Mouse (Mus musculus): Measurements from ENCODE around the gene Zfp146.
"Not testable (repeated sequence)": the region's sequence is repeated elsewhere in the genome, so short reads cannot be mapped to it uniquely, and the experiment has no call there.

The Zfp146 gene

DNA sequence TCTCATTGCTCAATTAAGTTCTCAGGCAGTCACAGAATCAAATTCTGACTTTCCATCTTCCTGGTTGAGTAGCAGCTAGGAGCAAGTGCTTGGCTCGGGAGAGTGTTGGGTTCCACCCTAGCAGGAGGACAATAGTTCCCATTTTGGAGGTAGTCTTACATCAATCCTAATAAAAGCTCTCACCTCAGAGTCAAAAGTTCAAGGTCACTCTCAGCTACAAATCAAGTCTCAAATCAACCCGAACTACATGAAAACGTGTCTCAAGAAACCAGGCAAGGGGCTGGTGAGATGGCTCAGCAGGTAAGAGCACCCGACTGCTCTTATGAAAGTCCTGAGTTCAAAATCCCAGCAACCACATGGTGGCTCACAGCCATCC, 19.6 kb upstream of the Zfp146 start:
- no peak for DNase-seq (ENCODE audit: low spot score)

DNA sequence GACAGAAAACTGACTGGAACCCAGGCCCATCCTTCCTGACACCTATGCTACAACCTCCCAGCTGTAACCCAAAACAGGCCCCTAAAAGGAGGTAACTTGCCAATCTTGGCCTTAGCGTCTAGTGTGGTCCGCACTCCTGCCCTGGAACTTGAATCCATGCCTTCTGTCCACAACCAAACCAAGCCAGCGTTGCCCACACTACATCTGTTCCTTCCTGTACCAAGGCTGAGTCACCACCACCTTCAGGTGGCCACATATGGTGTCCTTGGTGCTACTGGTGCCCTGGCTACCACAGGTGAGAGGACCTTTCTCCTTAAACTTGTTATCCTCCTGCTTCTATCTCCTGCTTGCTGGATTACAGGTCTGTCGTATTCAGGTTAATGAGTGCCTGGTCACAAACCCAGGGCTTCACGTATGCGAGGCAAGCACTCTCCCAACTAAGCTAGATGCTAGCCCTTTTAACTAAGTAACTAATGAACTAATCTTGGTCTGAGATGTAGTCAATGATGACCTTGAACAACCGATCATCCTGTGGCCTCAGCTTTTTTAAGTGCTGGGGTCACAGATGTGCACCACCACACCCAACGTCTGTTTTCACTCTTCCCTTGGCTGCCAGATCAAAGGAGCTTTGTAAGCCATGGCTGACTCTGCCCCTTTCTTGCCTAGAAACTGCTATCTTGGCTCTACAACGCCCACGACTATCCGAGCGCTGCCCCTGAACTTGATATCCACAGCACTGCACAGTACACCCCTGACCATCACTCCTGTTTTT, 19.0 kb upstream of the Zfp146 start:
- DNase-seq (ENCODE audit: low spot score) = no peak

DNA sequence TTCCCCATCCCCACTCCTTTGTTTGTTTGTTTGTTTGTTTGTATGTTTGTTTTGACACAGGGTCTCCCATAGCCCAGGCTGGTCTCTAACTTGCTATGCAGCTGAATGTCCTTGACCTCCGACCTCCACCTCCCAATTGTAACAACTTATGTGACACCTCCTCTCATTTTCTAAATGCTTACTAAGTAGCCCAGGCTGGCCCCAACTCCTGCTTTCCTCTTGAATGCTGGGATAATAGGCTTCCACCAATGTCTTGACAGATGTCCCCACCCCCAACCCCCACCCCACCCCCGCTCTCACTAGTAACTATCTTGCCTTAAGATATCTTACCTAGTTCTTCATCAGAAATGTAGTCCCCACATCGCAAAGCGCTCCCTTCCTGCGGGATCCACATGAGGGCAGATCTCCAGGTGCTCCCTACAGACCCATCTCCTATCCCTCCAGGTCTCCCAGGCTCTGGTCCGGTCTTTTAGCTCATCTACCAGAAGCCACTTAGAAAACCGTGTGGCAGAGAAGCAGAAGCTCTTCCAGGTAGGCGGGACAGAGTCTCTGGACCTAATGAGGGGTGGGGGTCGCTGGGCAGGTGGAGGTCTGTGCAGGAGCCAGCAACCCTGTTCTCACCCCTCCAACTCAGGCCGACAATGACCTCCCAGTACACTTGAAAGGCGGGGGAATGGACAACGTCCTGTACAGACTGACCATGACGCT, 15.2 kb upstream of the Zfp146 start:
- no peak for DNase-seq (ENCODE audit: low spot score)

DNA sequence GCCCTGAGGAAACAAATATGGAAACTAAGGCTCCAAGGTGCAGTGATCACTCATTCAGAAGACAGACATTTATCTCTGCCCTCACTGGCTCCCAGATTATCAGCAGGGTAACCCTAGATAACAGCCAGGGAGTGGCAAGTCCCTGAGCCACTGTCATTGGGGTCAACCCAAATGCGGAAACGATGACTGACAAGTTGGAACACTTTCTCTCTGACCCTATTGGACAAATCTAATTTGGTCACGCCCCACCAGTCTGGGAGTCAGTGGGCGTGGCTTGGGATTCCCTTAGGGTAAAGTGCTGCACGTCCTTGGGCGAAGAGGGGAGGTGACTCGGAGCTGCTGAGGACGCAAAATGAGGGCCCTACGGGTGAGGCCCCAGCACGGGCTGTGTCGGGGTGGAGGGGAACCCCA, 14.3 kb upstream of the Zfp146 start, which contains the start of gene Cox7a1:
TSS of gene Cox7a1 (plus strand) at position 266 of the 411 bp plus-strand sequence.
- peak; percentile 46 for DNase-seq (ENCODE audit: low spot score)

DNA sequence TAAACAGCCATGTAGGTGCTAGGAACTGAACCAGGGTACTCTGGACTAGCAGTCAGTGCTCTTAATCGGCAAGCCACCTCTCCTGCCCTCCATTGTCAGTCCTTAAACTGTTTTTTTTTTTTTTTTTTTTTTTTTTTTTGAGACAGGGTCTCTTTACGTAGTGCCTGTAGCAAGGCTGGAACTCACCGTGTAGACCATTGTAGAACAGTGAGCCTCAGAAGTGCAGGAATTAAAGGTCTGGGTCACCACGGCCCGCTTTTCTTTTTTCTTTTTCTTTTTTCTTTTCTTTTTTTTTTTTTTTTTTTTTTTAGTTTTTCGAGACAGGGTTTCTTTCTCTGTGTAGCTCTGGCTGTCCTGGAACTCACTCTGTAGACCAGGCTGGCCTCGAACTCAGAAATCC, 13.6 kb upstream of the Zfp146 start:
- not testable (repeated sequence) for DNase-seq (ENCODE audit: low spot score)

DNA sequence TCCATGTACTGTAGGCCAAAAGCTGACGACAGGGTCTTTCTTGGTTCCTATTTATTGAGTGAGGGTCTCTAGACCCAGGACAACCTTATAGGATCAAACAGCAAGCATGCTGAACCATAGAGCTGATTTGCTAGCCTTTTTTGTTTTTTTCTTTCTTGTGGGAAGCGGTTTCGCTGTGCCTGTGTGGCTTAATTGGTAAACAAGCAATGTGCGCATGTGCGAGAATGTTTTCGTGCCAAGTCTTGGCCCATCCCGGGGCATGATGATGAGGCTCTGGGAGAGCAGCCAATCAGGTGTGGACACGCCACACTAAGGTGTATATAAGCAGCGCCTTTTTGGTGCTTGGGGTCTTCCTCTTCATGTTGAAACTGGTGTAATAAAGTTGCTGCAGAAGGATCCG, 12.4 kb upstream of the Zfp146 start:
- not testable (repeated sequence) for DNase-seq (ENCODE audit: low spot score)

DNA sequence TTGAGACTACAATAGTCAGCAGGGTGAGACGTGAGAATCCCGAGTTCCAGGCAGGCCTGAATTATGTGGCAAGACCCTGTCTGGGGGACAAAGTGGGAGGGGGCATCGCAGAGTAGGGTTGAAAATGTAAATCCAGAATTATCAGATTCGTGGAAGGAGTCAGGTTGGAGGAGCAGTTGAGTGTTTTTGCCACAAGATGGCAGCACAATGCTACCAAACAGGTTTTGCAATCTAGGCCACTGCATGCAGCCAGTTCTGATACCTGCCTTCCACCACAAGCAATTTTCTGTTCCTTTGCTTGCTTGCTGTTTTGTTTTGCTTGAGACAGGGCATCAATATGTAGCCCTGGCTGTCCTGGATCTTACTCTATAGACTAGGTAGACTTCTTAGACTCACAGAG, 11.8 kb upstream of the Zfp146 start:
- peak; percentile 39 for DNase-seq (ENCODE audit: low spot score)

DNA sequence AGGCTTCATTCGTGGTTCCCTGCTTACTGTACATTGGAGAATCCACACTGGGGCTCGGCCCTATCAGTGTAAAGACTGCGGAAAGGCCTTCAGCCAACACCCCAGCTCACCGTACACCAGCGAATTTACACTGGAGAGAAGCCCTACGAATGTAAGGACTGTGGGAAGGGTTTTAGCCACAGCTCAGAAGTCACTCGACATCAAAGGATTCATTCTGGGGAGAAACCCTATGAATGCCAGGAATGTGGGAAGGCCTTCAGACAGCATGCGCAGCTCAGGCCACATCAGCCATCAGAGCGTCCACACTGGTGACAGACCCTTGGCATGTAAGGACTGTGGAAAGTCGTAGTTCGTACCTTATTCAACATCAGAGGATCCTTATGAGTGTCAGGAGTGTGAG, 8.7 kb upstream of the Zfp146 start:
- DNase-seq (ENCODE audit: low spot score) = no peak

DNA sequence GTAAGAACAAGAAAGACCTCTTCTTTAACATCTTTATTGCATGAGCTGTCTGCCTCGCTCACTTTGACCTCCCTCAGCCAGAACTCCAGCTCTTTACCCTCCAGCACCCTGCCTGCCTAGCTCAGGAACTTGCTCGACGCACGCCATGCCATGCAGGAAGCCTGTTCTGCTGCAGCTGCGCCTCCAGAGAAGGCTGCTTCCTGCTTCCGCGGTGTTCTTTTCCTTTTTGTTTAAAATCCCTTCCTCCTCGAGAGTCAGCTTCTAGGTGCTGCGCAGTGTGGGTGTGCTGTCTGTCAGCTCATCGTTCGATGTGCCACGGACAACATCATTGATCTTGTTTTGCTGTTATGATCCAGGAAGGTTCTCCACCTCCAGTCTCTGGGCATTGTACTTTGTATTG, 6.9 kb upstream of the Zfp146 start:
- no peak for DNase-seq (ENCODE audit: low spot score)

DNA sequence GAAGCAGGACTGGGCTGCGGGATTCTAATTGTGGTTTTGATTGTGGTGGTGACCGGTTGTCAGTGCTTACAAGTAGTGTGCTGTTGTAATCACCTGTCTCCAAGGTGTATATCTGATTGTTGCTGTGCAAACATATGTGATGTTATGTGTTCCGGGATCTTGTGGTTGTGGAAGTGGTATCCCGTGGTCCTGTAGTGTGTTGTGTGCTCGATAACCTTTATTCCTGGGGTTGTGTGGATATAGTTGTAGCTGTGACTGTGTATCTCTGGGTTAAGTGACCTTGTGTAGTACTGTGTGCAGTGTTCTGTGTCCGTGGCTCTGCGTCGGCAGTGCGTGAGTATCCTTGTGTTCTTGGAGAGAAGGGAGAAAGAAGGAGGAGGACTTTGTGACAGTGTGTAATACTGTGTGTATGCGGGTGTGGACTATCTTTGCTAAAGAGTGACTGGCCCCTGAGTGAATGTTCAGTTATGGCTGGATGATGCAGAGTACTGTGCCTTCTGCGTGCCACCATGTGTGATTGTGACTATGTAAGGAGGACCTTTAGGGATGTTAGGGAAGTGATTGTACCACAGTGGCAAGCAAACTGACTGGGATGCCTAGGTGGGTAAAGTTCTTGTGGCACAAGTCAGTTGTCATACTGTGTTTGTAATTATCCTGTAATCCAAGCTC, 867 bp upstream of the Zfp146 start:
- no peak for DNase-seq (ENCODE audit: low spot score)

DNA sequence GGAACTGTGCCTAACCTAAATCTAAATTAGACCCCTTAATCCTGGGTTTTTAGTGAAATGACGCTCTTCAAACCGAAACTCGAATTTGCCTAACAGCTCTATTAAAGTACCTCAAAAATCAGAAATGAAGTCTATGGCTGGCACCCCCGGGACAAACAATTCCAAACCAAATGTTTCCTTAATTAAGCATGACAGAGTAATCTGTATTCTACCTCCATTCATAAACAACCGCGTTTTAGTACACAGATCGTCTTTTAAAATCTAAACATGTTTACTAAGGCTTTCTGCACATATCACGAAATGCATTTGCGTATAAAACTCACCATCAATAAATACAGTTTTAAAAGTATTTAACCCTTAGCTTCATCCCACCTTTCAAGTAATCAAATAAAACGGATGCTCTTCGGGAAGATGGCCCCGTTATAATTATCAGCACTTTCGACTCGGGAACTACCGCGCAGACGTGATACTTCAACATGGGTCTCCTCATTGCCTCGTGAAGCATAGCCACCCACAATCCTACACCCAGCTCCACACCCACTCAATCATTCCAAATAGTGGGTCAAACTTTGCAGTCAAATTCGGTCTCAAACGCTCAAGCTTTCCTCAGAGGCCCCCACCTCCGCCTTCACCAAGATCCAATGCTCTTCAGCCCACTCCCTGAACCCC, 502 bp downstream of the Zfp146 start:
- no peak for DNase-seq (ENCODE audit: low spot score)

DNA sequence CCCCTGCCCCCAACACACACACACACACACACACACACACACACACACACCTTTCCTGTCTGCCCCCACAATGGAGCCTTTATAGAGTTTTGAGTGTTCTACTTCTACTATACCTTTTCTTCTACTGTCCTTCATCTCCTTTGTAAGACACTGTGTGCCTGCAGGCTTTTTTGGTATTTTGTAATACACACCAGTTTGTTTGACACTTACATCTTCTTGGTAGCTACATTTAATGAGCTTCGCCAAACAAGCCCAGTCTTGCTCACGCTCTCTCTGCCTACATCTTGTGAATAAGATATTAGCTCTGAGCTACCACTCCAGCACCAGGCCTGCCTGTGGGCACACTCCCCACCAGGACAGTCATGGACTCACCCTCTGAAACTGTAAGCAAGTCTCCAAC, 4.8 kb downstream of the Zfp146 start:
- DNase-seq (ENCODE audit: low spot score) = no peak

DNA sequence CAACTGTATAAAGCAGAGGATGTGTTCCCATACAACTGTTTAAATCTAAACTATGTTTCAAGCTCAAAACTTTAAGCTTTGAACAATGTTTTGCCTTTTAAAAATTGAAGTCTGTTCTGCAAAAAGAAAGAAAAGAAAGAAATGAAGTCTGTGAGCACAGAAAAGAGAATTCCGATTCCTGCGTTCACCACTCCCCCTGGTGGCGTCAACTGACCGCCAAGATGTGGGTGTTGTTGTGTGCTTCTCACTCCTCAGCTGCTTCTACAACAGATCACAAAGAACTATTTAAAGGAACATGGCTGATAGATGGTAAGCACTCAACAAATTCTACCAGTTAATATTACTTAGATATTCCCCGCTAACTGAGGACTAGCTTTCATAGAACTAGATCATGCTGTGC, 6.4 kb downstream of the Zfp146 start:
- no peak for DNase-seq (ENCODE audit: low spot score)

DNA sequence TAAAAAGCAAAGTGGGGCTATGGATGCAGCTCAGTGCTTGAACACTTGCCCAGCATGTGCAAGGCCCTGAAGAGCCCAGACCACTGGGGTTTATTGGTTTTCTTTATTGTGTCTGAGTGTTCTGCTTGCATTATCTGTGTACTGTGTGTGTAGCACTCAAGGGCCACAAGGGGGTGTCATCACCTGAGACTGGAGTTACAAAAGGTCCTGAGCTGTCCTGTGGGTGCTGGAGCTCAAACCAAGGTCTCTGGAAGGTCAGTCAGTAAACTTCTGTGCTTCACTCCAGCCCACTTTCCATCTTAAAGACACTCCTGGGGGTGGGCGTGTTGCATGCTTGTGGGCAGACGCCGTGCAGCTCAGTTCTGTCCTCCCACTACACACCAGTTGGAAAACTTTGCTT, 14.0 kb downstream of the Zfp146 start:
- DNase-seq (ENCODE audit: low spot score) = no peak

DNA sequence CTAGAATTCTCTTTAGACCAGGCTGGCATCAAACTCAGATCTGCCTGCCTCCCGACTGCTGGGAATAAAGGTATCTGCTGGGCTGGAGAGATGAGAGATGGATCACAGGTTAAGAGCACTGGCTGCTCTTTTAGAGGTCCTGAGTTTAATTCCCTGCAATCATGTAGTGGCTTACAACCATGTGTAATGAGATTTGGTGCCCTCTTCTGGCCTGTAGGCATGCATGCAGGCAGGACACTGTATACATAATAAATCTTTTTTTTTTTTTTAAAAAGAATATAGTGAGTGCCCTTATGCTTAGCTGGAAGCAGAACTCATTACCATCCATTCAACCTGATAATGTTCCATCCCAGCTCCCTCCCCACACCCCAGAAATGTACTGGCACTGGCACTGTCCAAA, 15.5 kb downstream of the Zfp146 start:
- no peak for DNase-seq (ENCODE audit: low spot score)

DNA sequence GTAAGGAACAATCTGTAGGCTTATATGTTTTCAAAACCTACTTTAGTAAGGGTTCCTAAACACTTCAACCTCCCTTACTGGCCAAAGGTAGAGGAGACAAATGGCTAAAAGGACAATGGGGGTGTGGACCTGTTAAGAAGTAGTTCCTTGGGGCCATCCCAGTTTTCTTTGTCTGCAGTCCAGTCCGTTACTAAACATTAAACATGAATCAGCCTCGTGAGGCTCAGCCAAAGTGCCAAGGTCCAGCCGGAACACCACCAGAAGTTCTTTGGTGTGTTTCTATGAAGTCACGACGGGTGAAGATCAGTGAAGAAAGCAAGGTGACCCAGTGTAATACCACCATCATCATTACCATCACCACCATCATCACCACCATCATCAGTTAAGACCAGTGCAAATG, 22.5 kb downstream of the Zfp146 start:
- no peak for DNase-seq (ENCODE audit: low spot score)

DNA sequence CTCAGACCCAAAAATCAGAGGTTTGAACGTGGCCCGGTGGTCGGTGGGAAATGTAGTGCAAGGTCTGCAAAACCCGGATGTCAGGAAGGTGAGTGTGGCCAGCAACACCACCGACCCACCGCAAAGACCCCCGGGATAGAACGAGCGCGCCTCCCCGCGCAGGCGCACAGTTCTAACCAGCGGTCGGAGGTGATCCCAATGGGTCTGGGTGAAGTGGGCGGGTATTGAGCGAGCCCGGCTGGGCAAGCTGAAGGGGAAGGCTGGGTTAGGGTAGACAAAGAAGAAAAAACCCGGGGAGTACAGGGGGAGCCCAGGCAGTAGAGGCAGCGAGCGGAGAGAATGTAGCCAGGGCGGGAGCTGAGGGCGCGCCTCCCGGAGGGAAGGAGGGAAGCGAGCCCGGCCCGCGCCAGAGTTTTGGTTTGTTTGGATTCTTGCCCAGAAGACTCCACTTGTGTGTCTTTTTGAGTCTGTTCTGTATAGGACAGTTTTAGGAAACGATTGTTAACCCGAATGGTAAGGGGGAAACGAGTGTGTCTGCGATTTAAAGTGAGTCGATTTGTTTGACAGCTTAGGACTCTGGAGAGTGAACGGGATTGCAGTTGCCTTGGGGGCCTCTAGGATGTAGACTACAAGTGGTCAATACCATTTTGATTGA, 25.9 kb downstream of the Zfp146 start:
- DNase-seq (ENCODE audit: low spot score) = peak; percentile 41

DNA sequence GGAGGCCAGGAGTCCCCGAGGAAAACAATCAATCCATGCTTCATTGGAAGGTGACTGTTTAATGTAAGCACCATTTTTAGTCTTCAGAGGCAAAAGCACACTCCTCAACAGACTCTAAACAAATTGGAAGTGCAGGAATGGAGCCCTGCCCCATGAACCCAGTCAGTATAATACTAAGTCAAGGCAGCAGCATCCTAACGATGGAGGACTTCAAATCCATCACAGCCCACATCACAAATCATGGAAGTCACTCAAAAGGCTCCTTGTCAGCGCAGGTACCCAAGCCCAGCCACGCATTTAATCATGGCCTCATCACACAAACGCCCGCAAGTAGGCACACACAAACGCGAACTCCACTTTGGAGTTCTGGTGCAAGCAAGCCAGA, 26.4 kb downstream of the Zfp146 start:
- no peak for DNase-seq (ENCODE audit: low spot score)

DNA sequence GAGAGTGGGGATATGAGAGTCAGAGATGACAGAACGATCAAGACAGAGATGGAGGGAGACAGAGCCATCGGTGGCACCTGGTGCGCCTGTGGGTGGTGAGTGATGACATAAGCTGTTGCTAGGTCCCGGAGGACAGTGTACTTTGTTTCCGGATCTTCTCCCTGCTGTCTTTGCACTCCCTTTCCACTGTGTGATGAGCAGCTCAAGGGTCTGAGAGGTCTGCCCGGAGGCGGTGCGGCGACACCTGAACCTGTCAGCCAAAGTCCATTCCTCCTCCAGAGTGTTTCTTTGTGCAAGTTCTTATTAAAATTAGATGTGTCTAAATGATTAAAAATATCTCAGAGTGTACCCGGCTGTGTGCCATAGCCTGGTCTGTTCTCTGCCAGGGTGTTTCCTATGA, 32.7 kb downstream of the Zfp146 start:
- DNase-seq (ENCODE audit: low spot score) = no peak

DNA sequence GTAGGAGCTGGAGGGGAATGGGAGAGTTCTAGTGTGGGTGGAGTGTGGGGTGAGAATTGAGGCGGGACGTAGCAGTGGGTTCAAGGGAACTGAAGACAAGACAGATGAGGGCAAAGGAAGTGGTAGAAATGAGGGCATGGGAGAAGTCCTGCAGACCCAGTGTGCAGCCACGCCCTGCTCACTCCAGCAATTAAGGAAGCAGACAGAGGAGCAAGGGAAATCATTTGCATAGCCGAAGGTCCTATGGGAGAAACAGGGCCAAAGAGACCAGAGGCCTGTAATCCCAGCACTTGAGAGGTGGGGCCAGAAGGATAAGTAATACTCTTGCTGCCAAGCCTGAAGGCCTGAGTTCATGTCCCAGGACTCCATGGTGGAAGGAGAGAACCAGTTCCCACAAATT, 37.2 kb downstream of the Zfp146 start:
- no peak for DNase-seq (ENCODE audit: low spot score)

DNA sequence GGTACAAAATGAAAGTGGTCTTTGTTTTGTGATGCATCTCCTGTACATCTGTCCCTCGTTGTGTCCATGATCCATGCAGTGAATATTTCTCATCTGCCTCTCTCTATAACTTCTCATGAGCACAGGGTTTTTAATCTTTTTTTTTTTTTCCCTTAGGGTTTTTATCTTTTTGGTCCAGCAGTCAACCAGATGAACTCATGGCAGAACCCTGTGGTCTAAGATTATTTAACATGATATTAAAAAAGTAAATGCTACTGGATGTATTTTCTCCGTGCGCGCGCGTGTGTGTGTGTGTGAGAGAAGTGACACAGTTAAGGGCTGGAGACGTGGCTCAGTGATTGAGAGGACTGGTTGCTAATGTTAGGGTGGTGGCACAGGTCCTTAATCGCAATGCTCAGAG, 39.6 kb downstream of the Zfp146 start:
- DNase-seq (ENCODE audit: low spot score) = no peak

DNA sequence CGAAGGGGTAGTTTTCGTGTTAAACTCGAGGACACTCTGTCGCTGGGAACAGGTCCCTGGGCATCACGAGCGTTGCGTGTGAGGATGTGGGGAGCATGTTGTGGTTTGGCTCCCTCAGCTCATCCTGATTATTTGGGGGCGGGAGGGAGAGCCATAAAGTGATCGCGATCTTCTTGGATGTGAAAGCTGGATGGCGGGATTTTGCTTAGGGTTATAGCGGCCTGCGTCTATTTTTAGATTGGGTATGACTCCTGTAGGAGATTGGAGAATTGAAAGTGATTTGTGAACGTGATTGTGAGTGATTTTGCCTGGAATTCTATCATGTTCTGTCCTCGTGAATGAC, 47.4 kb downstream of the Zfp146 start:
- no peak for DNase-seq (ENCODE audit: low spot score)
